Comparison of ENCODE assay signal across 10 mouse cellular contexts in the genomic region with DNA sequence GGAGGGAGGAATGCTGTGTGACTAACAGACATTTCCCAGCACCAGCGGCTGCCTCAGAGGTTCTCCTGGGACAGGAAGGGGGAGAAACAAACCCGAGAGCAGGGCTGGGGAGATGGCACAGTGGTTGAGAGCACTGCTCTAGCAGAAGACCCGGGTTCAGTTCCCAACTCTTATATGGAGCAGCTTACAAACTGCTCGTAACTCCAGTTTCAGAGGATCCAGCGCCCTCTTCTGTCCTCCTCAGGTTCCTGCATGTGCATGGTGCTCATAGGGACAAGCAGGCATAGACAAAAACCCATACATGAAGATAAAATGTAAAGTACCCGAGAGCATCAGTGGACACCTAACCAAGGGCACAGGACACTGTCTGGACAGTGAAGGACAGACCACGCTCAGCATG. TPM values are rescaled to one million over a fixed set of nuclear protein-coding genes. Genes with fewer than 3 reads are reported as not detected.
DNase-seq lines count a peak whose midpoint lies in the region; ATAC-seq lines count a peak whose summit lies in the region.
"Had no signal": no experiment of that assay in that cellular context is flagged by ENCODE, and none has a peak within 500 bp of the region (broad histone marks: within the 10 kb centered on the region; RNA-seq: fewer than 3 reads in every experiment).

No protein-coding gene starts in this region.

- no peaks in the 10 kb centered on the region for H3K9me3 ChIP-seq in forebrain, embryonic 14.5 days (replicated peaks; ENCODE audit: control insufficient read depth, low read length)
- no peaks in the 10 kb centered on the region for H3K9me3 ChIP-seq in forebrain, embryonic 13.5 days (replicated peaks)
- H3K9me3 ChIP-seq: embryonic facial prominence, embryonic 13.5 days; liver, embryonic 15.5 days had no signal

- no peak for ATAC-seq in forebrain, embryonic 14.5 days
- no peak for ATAC-seq in forebrain, embryonic 13.5 days

- H3K4me1 ChIP-seq in forebrain, embryonic 14.5 days (ENCODE audit: control insufficient read depth, insufficient read depth, low read length): peaks cover 30% of the 10 kb centered on the region
- H3K4me1 ChIP-seq in forebrain, embryonic 13.5 days: peaks cover 59% of the 10 kb centered on the region

- H3K4me2 ChIP-seq in forebrain, embryonic 14.5 days (ENCODE audit: low read length): no peak overlapping the region
- H3K4me2 ChIP-seq in forebrain, embryonic 13.5 days: no peak overlapping the region
- H3K4me2 ChIP-seq: liver, embryonic 15.5 days had no signal

- H3K4me3 ChIP-seq in forebrain, embryonic 14.5 days (ENCODE audit: low read depth, low read length): no peak overlapping the region
- H3K4me3 ChIP-seq in forebrain, embryonic 13.5 days: no peak overlapping the region
- H3K4me3 ChIP-seq: embryonic facial prominence, embryonic 13.5 days; liver, embryonic 15.5 days had no signal

- H3K9ac ChIP-seq in forebrain, embryonic 14.5 days (ENCODE audit: low read length): no peak overlapping the region
- H3K9ac ChIP-seq in forebrain, embryonic 13.5 days: no peak overlapping the region
- H3K9ac ChIP-seq: embryonic facial prominence, embryonic 13.5 days; liver, embryonic 15.5 days had no signal

- WGBS in forebrain, embryonic 14.5 days: 20% methylated on average over 7 of the region's 7 CpGs
- 22% methylated on average over 7 of the region's 7 CpGs for WGBS in forebrain, embryonic 13.5 days

- no peaks in the 10 kb centered on the region for H3K27me3 ChIP-seq in forebrain, embryonic 14.5 days (replicated peaks; ENCODE audit: control insufficient read depth, insufficient read depth, low read length)
- peaks cover 4% of the 10 kb centered on the region; the same call in 1 of the 2 replicates for H3K27me3 ChIP-seq in forebrain, embryonic 13.5 days
- H3K27me3 ChIP-seq in splenic B cell, adult 2 months (ENCODE audit: control insufficient read depth, insufficient read depth, low read length, poor library complexity, severe bottlenecking): no peaks in the 10 kb centered on the region

- peak; percentile 70 for DNase-seq in forebrain, embryonic 14.5 days (ENCODE audit: low spot score)
- DNase-seq in 416B (ENCODE audit: low read depth): peak; percentile 71
- peak; percentile 65 for DNase-seq in adrenal gland, postnatal 14 days
- DNase-seq in kidney, postnatal 10 days: peak; percentile 57
- peak; percentile 50 for DNase-seq in splenic B cell, adult 2 months (ENCODE audit: low read depth, low spot score)
- DNase-seq in layer of hippocampus, postnatal 10 days (ENCODE audit: low spot score in 2 of 2): no peak
- no peak for DNase-seq in T-cell, adult 2 months (ENCODE audit: low spot score)

- no peak overlapping the region for H3K27ac ChIP-seq in forebrain, embryonic 14.5 days (ENCODE audit: low read depth, low read length)
- H3K27ac ChIP-seq in forebrain, embryonic 13.5 days: no peak overlapping the region
- H3K27ac ChIP-seq: embryonic facial prominence, embryonic 13.5 days; liver, embryonic 15.5 days had no signal

- H3K36me3 ChIP-seq in forebrain, embryonic 14.5 days (ENCODE audit: control insufficient read depth, insufficient read depth, low read length): no peaks in the 10 kb centered on the region
- H3K36me3 ChIP-seq in forebrain, embryonic 13.5 days (ENCODE audit: poor library complexity, severe bottlenecking): no peaks in the 10 kb centered on the region
- H3K36me3 ChIP-seq in splenic B cell, adult 2 months (ENCODE audit: control insufficient read depth, insufficient read depth, low read length, poor library complexity, severe bottlenecking): no peaks in the 10 kb centered on the region
- H3K36me3 ChIP-seq: embryonic facial prominence, embryonic 13.5 days; liver, embryonic 15.5 days had no signal

RNA-seq across cellular contexts. Expression of a gene that starts 18.6 kb away (rescaled TPM):
- polyA plus RNA-seq in forebrain, embryonic 14.5 days (2014; fragmentation: Nextera tagmentation; extraction: Ambion mirVana): not detected in 2 replicates
- polyA plus RNA-seq in forebrain, embryonic 13.5 days (2015; fragmentation: Nextera tagmentation; extraction: Ambion mirVana): 1.0 and 1.1 TPM in 2 replicates
- not detected in 2 replicates for total RNA-seq in adrenal gland, postnatal 14 days (2021)
- not detected for total RNA-seq in layer of hippocampus, postnatal 10 days (2021)
- polyA plus RNA-seq: embryonic facial prominence, embryonic 13.5 days; liver, embryonic 15.5 days had no signal

RNA-seq across cellular contexts. Expression of a gene that starts 19.7 kb away (rescaled TPM):
- polyA plus RNA-seq in forebrain, embryonic 14.5 days (2014; fragmentation: Nextera tagmentation; extraction: Ambion mirVana): 2.2 and 2.9 TPM in 2 replicates
- polyA plus RNA-seq in forebrain, embryonic 13.5 days (2015; fragmentation: Nextera tagmentation; extraction: Ambion mirVana): 3.4 and 3.9 TPM in 2 replicates
- total RNA-seq in adrenal gland, postnatal 14 days (2021): 0.11 and 0.15 TPM in 2 replicates
- 1 to 10 TPM; 1.7 TPM for total RNA-seq in layer of hippocampus, postnatal 10 days (2021)
- polyA plus RNA-seq: liver, embryonic 15.5 days had no signal

RNA-seq across cellular contexts. Expression of a gene that starts 19.7 kb away (rescaled TPM):
- polyA plus RNA-seq in forebrain, embryonic 14.5 days (2014; fragmentation: Nextera tagmentation; extraction: Ambion mirVana): 15.5 and 18.7 TPM in 2 replicates
- 14.3 and 17.0 TPM in 2 replicates for polyA plus RNA-seq in forebrain, embryonic 13.5 days (2015; fragmentation: Nextera tagmentation; extraction: Ambion mirVana)
- not detected in 2 replicates for total RNA-seq in adrenal gland, postnatal 14 days (2021)
- total RNA-seq in layer of hippocampus, postnatal 10 days (2021): 1 to 10 TPM; 4.9 TPM
- polyA plus RNA-seq: liver, embryonic 15.5 days had no signal

Comparison
In these comparisons a context has a peak if more than half of its experiments do, and no peak if none do; other contexts are left out.
1. DNase-seq: peak in forebrain, embryonic 14.5 days (single experiment), 416B (single experiment), adrenal gland, postnatal 14 days (single experiment), kidney, postnatal 10 days (single experiment) and splenic B cell, adult 2 months (single experiment); none in layer of hippocampus, postnatal 10 days (0 of 2) and T-cell, adult 2 months (single experiment).